Mouse (Mus musculus) liver, embryonic 14.5 days (tissue): ENCODE data around the gene Nlrp9b. TPM values are rescaled to one million over a fixed set of nuclear protein-coding genes. Genes with fewer than 3 reads are reported as not detected.

Experiments used
- polyA plus RNA-seq, 2 experiments: library from polyadenylated mRNA; depleted of rRNA in 1 of 2; stranded (reverse) in 1 of 2; unstranded in 1 of 2; fragments of >200 nt; fragmentation: Nextera tagmentation in 1 of 2; extraction: Ambion mirVana in 1 of 2; gene quantifications; 2 replicates each; pipeline versions ENCODE4 v1.2.1 to v1.2.3; 2012 to 2014

Gene Nlrp9b
- polyA plus RNA-seq, 2 experiments = not detected

Other genes with a start within 250 kb of the Nlrp9b start
- gene Nectin2, start 241.0 kb upstream of the Nlrp9b start, polyA plus RNA-seq (2012; rRNA removed) = 7.8 and 8.9 TPM in 2 replicates
- 10.2 and 10.3 TPM in 2 replicates for gene Nectin2, start 241.0 kb upstream of the Nlrp9b start, polyA plus RNA-seq (2014; fragmentation: Nextera tagmentation; extraction: Ambion mirVana)
- 6.3 and 7.6 TPM in 2 replicates for gene Bcam, start 220.4 kb upstream of the Nlrp9b start, polyA plus RNA-seq (2012; rRNA removed)
- gene Bcam, start 220.4 kb upstream of the Nlrp9b start, polyA plus RNA-seq (2014; fragmentation: Nextera tagmentation; extraction: Ambion mirVana) = 4.9 and 6.6 TPM in 2 replicates
- gene Cblc, start 194.7 kb upstream of the Nlrp9b start, polyA plus RNA-seq (2012; rRNA removed) = 0.95 and 1.2 TPM in 2 replicates
- gene Cblc, start 194.7 kb upstream of the Nlrp9b start, polyA plus RNA-seq (2014; fragmentation: Nextera tagmentation; extraction: Ambion mirVana) = 1.1 and 1.3 TPM in 2 replicates
- gene Bcl3, start 168.7 kb upstream of the Nlrp9b start, polyA plus RNA-seq (2012; rRNA removed) = 2.7 and 3.1 TPM in 2 replicates
- 3.5 and 3.8 TPM in 2 replicates for gene Bcl3, start 168.7 kb upstream of the Nlrp9b start, polyA plus RNA-seq (2014; fragmentation: Nextera tagmentation; extraction: Ambion mirVana)
- gene Gm19345, start 139.5 kb upstream of the Nlrp9b start, polyA plus RNA-seq (2012; rRNA removed) = not detected in 2 replicates
- gene Gm19345, start 139.5 kb upstream of the Nlrp9b start, polyA plus RNA-seq (2014; fragmentation: Nextera tagmentation; extraction: Ambion mirVana) = not detected in 2 replicates
- gene Ceacam16, start 130.2 kb upstream of the Nlrp9b start, polyA plus RNA-seq (2012; rRNA removed) = 0.04 TPM in 1 of 2 replicates, not detected in the other
- 0.08 TPM in 1 of 2 replicates, not detected in the other for gene Ceacam16, start 130.2 kb upstream of the Nlrp9b start, polyA plus RNA-seq (2014; fragmentation: Nextera tagmentation; extraction: Ambion mirVana)
- 0.01 TPM in 1 of 2 replicates, not detected in the other for gene Ceacam19, start 103.5 kb upstream of the Nlrp9b start, polyA plus RNA-seq (2012; rRNA removed)
- gene Ceacam19, start 103.5 kb upstream of the Nlrp9b start, polyA plus RNA-seq (2014; fragmentation: Nextera tagmentation; extraction: Ambion mirVana) = not detected in 2 replicates
- gene Pvr, start 70.3 kb upstream of the Nlrp9b start, polyA plus RNA-seq (2012; rRNA removed) = 2.3 and 2.6 TPM in 2 replicates
- 0.95 and 1.8 TPM in 2 replicates for gene Pvr, start 70.3 kb upstream of the Nlrp9b start, polyA plus RNA-seq (2014; fragmentation: Nextera tagmentation; extraction: Ambion mirVana)
- gene Igsf23, start 40.7 kb upstream of the Nlrp9b start, polyA plus RNA-seq (2012; rRNA removed) = 0.15 and 0.24 TPM in 2 replicates
- 0.11 TPM in 1 of 2 replicates, not detected in the other for gene Igsf23, start 40.7 kb upstream of the Nlrp9b start, polyA plus RNA-seq (2014; fragmentation: Nextera tagmentation; extraction: Ambion mirVana)
- not detected in 2 replicates for gene Ceacam20, start 26.1 kb upstream of the Nlrp9b start, polyA plus RNA-seq (2012; rRNA removed)
- not detected in 2 replicates for gene Ceacam20, start 26.1 kb upstream of the Nlrp9b start, polyA plus RNA-seq (2014; fragmentation: Nextera tagmentation; extraction: Ambion mirVana)
- gene Vmn1r91, start 108.2 kb downstream of the Nlrp9b start, polyA plus RNA-seq (2012; rRNA removed) = not detected in 2 replicates
- not detected in 2 replicates for gene Vmn1r91, start 108.2 kb downstream of the Nlrp9b start, polyA plus RNA-seq (2014; fragmentation: Nextera tagmentation; extraction: Ambion mirVana)
- not detected in 2 replicates for gene Gm16442, start 131.1 kb downstream of the Nlrp9b start, polyA plus RNA-seq (2012; rRNA removed)
- gene Gm16442, start 131.1 kb downstream of the Nlrp9b start, polyA plus RNA-seq (2014; fragmentation: Nextera tagmentation; extraction: Ambion mirVana) = not detected in 2 replicates
- not detected in 2 replicates for gene Vmn1r93, start 147.6 kb downstream of the Nlrp9b start, polyA plus RNA-seq (2012; rRNA removed)
- gene Vmn1r93, start 147.6 kb downstream of the Nlrp9b start, polyA plus RNA-seq (2014; fragmentation: Nextera tagmentation; extraction: Ambion mirVana) = not detected in 2 replicates
- not detected in 2 replicates for gene Vmn1r94, start 176.9 kb downstream of the Nlrp9b start, polyA plus RNA-seq (2012; rRNA removed)
- not detected in 2 replicates for gene Vmn1r94, start 176.9 kb downstream of the Nlrp9b start, polyA plus RNA-seq (2014; fragmentation: Nextera tagmentation; extraction: Ambion mirVana)
- gene Vmn1r95, start 202.2 kb downstream of the Nlrp9b start, polyA plus RNA-seq (2012; rRNA removed) = not detected in 2 replicates
- gene Vmn1r95, start 202.2 kb downstream of the Nlrp9b start, polyA plus RNA-seq (2014; fragmentation: Nextera tagmentation; extraction: Ambion mirVana) = not detected in 2 replicates
- not detected in 2 replicates for gene Gm6164, start 214.1 kb downstream of the Nlrp9b start, polyA plus RNA-seq (2012; rRNA removed)
- not detected in 2 replicates for gene Gm6164, start 214.1 kb downstream of the Nlrp9b start, polyA plus RNA-seq (2014; fragmentation: Nextera tagmentation; extraction: Ambion mirVana)
- gene Gm4498, start 242.4 kb downstream of the Nlrp9b start, polyA plus RNA-seq (2012; rRNA removed) = not detected in 2 replicates
- not detected in 2 replicates for gene Gm4498, start 242.4 kb downstream of the Nlrp9b start, polyA plus RNA-seq (2014; fragmentation: Nextera tagmentation; extraction: Ambion mirVana)